Mouse (Mus musculus): Measurements from ENCODE around the gene Dhx37. TPM values are rescaled to one million over a fixed set of nuclear protein-coding genes. Genes with fewer than 3 reads are reported as not detected.

Gene Dhx37
- polyA plus RNA-seq, 1 experiment from 2014 or later: 13.3 TPM

DNA sequence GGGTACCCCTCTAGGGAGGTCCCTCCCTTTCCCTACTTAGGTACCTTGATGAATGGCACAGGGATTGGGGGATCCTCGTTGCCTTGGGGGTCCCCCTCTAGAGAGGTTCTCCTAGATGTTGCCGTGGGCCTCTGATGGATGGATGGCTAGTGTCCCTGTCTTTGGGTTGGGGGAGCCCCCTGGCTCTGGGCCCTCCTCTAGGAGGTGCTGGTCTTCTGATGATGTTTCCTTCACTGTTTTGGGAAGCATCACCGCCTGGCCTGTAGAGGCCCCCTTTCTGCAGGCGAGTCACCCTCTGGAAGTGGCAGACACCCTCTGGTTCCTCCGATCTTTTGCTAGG is 42.3 kb upstream of the Dhx37 start:
- no peaks in the 10 kb centered on the region for H3K9me3 ChIP-seq (ENCODE audit: low read depth, low read length)
- WGBS: 8% methylated on average over 5 of the region's 5 CpGs
- TF ChIP-seq CTCF (IDR thresholded peaks at IDR 0.05; ENCODE audit: low read depth): 0 out of 2 replicates have a peak, but pooled peaks have one; percentile 15
- no peaks in the 10 kb centered on the region for H3K27me3 ChIP-seq (ENCODE audit: insufficient read depth, low read length)
- no peak for ATAC-seq (ENCODE audit: insufficient read depth)
- H3K4me3 ChIP-seq (ENCODE audit: low read depth, low read length): peak overlapping the region; percentile 80
- 0 out of 2 replicates have a peak, but pooled peaks cover 11% of the 10 kb centered on the region for H3K4me1 ChIP-seq (ENCODE audit: insufficient read depth)
- peak; percentile 31 for DNase-seq
- H3K36me3 ChIP-seq (ENCODE audit: insufficient read depth): no peaks in the 10 kb centered on the region
- H3K9ac ChIP-seq: peak overlapping the region; percentile 72
- H3K4me2 ChIP-seq: peak overlapping the region; percentile 94
- peak overlapping the region; percentile 72; the same call in 1 of the 2 replicates for H3K27ac ChIP-seq (ENCODE audit: low read depth)

DNA sequence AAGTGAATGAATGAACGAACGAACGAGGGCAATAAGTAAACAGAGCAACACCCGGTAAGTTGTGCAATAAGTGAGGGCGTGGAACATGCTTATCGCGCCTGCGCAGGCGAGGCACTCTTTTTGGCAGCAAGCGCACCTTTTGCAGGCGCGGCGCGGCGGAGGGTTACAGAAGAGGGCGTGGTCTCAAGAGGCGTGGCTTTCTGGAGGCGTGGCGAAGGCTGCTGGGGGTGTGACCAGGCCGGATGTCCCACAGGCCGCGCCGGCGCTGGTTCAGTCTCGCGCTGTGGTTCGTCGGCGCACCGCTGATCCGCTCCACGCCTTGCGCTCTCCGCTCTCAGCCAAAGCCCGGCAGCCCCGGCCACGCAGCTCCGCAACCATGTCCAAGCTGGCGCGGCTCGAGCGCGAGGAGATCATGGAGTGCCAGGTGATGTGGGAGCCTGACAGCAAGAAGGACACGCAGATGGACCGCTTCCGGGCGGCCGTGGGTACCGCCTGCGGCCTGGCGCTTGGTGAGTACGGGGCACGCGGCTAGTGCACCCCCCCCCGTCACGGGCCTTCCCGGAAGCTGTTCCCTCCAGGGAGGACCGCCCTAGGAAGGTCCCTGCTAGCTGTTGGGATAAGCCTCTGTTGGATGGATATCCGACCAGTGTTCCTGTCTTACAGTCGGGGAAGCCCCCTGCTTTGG is 41.8 kb upstream of the Dhx37 start, which contains the start of gene Aacs:
Gene Aacs (plus strand): TSS at position 214 of the 685 bp plus-strand sequence.
- TF ChIP-seq CTCF (IDR thresholded peaks at IDR 0.05; ENCODE audit: low read depth): no peak
- Histone ChIP-seq H3K4me1 (ENCODE audit: insufficient read depth) (0 out of 2 replicates have a peak, but pooled peaks cover 11% of the 10 kb centered on the region), H3K27me3 (ENCODE audit: insufficient read depth, low read length) (no peaks in the 10 kb centered on the region), H3K4me3 (ENCODE audit: low read depth, low read length) (peak within 1 kb of the TSS; percentile 80), H3K4me2 (peak within 1 kb of the TSS; percentile 94), H3K9me3 (ENCODE audit: low read depth, low read length) (no peaks in the 10 kb centered on the region), H3K36me3 (ENCODE audit: insufficient read depth) (no peaks in the 10 kb centered on the region), H3K9ac (peak within 1 kb of the TSS; percentile 72), H3K27ac (ENCODE audit: low read depth) (peak within 1 kb of the TSS; percentile 72; the same call in 1 of the 2 replicates)
- ATAC-seq (ENCODE audit: insufficient read depth): peak; percentile 96
- DNase-seq: peak; percentile 98
- under 1% methylated on average over 60 of the region's 60 CpGs for WGBS

DNA sequence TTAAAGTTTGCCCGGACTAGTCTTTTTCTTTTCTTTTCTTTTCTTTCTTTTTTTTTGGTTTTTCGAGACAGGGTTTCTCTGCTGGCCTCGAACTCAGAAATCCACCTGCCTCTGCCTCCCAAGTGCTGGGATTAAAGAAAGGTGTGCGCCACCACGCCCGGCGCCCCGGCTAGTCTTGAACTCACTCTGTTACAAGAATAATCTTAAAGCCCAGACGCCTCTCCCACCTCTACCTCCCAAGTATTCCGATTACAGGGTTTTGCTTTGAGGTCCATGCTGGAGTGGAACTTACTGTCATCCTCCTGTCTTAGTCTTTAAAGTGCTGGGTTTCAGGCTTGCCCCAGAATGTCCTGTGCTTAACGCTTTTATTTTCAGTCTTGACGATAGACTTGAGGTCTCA is 41.1 kb upstream of the Dhx37 start:
- 58% methylated on average over 12 of the region's 12 CpGs for WGBS
- Histone ChIP-seq H3K9me3 (ENCODE audit: low read depth, low read length) (no peaks in the 10 kb centered on the region), H3K4me3 (ENCODE audit: low read depth, low read length) (peak overlapping the region; percentile 80), H3K4me1 (ENCODE audit: insufficient read depth) (0 out of 2 replicates have a peak, but pooled peaks cover 11% of the 10 kb centered on the region), H3K27me3 (ENCODE audit: insufficient read depth, low read length) (no peaks in the 10 kb centered on the region), H3K4me2 (peak overlapping the region; percentile 94), H3K27ac (ENCODE audit: low read depth) (0 out of 2 replicates have a peak overlapping the region, but pooled peaks have one; percentile 26), H3K9ac (peak overlapping the region; percentile 27; the same call in 1 of the 2 replicates), H3K36me3 (ENCODE audit: insufficient read depth) (no peaks in the 10 kb centered on the region)
- DNase-seq (no peak), ATAC-seq (ENCODE audit: insufficient read depth) (no peak)
- no peak for TF ChIP-seq CTCF (IDR thresholded peaks at IDR 0.05; ENCODE audit: low read depth)

DNA sequence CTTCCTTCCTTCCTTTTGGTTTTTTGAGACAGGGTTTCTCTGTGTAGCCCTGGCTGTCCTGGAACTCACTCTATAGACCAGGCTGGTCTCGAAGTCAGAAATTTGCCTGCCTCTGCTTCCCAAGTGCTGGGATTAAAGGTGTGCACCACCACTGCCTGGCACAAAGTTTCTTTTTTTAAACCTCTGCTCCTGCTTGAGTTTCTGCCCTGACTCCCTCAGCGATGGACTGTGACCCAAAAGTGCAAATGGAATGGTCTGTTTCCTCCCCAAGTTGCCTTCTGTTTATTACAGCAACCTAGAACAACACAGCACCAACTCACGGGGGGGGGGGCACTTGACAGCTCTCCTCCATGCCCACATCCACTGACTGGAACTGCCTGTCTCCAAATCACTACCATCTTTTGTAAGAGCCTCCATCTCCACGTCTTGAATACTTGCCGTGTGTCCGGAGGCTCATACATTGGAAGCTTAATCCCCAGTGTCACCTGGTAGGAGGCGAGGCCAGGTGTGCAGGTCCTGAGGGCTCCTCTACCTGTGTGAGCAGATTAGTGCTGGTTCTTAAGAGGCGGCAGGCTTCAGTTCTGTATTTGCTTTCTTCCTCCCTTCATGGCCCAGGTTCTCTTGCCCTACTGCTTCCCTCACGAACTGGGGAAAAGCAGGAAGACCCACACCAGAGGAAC is 39.0 kb upstream of the Dhx37 start:
- Histone ChIP-seq H3K27me3 (ENCODE audit: insufficient read depth, low read length) (no peaks in the 10 kb centered on the region), H3K36me3 (ENCODE audit: insufficient read depth) (no peaks in the 10 kb centered on the region), H3K4me2 (no peak overlapping the region), H3K9me3 (ENCODE audit: low read depth, low read length) (no peaks in the 10 kb centered on the region), H3K4me3 (ENCODE audit: low read depth, low read length) (no peak overlapping the region), H3K27ac (ENCODE audit: low read depth) (no peak overlapping the region), H3K4me1 (ENCODE audit: insufficient read depth) (0 out of 2 replicates have a peak, but pooled peaks cover 11% of the 10 kb centered on the region), H3K9ac (no peak overlapping the region)
- ATAC-seq (ENCODE audit: insufficient read depth): no peak
- WGBS: 68% methylated on average over 9 of the region's 9 CpGs
- no peak for DNase-seq
- TF ChIP-seq CTCF (IDR thresholded peaks at IDR 0.05; ENCODE audit: low read depth): no peak

DNA sequence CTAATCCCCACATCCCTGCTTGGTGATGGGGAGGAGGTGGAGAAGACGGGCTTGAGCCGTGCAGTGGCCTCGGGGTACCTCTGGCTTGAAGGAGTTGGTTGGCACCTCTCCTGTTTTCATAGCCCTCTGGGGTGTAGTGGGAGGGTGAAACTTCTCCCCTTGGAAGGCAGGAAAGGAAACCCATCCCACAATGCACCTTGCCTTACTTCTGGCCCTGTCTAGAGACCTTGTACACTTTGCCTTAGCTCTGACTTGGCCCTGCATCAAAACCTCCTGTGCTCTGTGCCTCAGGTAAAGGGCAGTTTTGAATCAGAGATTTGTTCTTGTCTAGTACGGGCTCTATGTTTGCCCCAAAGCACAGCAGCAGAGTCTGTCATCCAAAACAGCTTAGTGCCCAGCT is 36.8 kb upstream of the Dhx37 start:
- WGBS: 80% methylated on average over 4 of the region's 4 CpGs
- H3K4me1 ChIP-seq (ENCODE audit: insufficient read depth): no peaks in the 10 kb centered on the region
- H3K36me3 ChIP-seq (ENCODE audit: insufficient read depth): no peaks in the 10 kb centered on the region
- H3K27me3 ChIP-seq (ENCODE audit: insufficient read depth, low read length): no peaks in the 10 kb centered on the region
- H3K4me3 ChIP-seq (ENCODE audit: low read depth, low read length): no peak overlapping the region
- no peak overlapping the region for H3K4me2 ChIP-seq
- DNase-seq: no peak
- ATAC-seq (ENCODE audit: insufficient read depth): no peak
- H3K27ac ChIP-seq (ENCODE audit: low read depth): no peak overlapping the region
- TF ChIP-seq CTCF (IDR thresholded peaks at IDR 0.05; ENCODE audit: low read depth): no peak
- H3K9me3 ChIP-seq (ENCODE audit: low read depth, low read length): no peaks in the 10 kb centered on the region
- H3K9ac ChIP-seq: no peak overlapping the region

DNA sequence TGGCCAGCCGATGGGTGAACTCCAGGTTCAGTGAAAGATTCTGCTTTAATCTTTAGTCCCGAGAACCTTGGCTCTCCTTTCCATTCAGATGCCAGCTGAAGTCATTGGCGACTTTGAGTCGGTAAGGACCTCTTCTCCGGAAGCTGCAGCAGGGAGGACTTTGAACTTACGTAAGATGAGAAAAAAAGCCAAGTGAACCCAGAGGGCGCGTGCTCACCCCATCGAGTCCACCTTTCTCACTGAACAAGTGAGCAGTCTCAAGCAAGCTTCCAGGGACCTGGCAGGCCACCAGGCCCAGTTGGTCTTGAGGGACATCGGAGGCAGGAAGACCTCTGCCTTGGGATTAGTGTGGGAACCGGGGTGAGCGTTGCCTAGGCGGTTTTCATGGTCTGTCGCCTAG is 33.3 kb upstream of the Dhx37 start:
- TF ChIP-seq CTCF (IDR thresholded peaks at IDR 0.05; ENCODE audit: low read depth): no peak
- Histone ChIP-seq H3K36me3 (ENCODE audit: insufficient read depth) (no peaks in the 10 kb centered on the region), H3K4me3 (ENCODE audit: low read depth, low read length) (no peak overlapping the region), H3K27ac (ENCODE audit: low read depth) (no peak overlapping the region), H3K9me3 (ENCODE audit: low read depth, low read length) (no peaks in the 10 kb centered on the region), H3K9ac (no peak overlapping the region), H3K4me2 (no peak overlapping the region), H3K4me1 (ENCODE audit: insufficient read depth) (0 out of 2 replicates have a peak, but pooled peaks cover 3% of the 10 kb centered on the region), H3K27me3 (ENCODE audit: insufficient read depth, low read length) (no peaks in the 10 kb centered on the region)
- WGBS: 80% methylated on average over 14 of the region's 14 CpGs
- no peak for DNase-seq
- ATAC-seq (ENCODE audit: insufficient read depth): no peak

DNA sequence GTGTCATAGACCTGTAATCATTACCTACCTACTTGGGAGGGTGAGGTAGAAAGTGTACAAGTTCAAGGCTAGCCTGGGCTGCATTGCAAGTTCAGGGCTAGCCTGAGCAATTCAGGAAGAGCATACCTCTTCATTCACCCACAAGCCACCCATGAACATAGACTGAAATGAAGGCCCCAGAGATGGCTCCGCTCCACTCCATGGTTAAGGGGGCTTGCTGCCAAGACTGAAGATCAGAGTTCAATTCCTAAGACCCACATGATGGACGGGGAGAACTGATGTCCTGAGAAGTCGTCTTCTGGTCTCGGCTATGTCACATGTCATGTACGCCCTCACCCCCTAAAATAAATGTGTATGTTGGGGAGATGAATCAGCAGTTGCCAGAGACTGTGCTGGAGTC is 32.6 kb upstream of the Dhx37 start:
- no peaks in the 10 kb centered on the region for H3K9me3 ChIP-seq (ENCODE audit: low read depth, low read length)
- H3K9ac ChIP-seq: no peak overlapping the region; the same call in 1 of the 2 replicates
- DNase-seq: no peak
- H3K27me3 ChIP-seq (ENCODE audit: insufficient read depth, low read length): no peaks in the 10 kb centered on the region
- H3K4me3 ChIP-seq (ENCODE audit: low read depth, low read length): no peak overlapping the region; the same call in 1 of the 2 replicates
- 78% methylated on average over 5 of the region's 5 CpGs for WGBS
- no peaks in the 10 kb centered on the region for H3K36me3 ChIP-seq (ENCODE audit: insufficient read depth)
- H3K27ac ChIP-seq (ENCODE audit: low read depth): no peak overlapping the region
- peak overlapping the region; percentile 65 for H3K4me2 ChIP-seq
- no peak for ATAC-seq (ENCODE audit: insufficient read depth)
- H3K4me1 ChIP-seq (ENCODE audit: insufficient read depth): 0 out of 2 replicates have a peak, but pooled peaks cover 3% of the 10 kb centered on the region
- no peak for TF ChIP-seq CTCF (IDR thresholded peaks at IDR 0.05; ENCODE audit: low read depth)

Data from lung, embryonic 14.5 days (tissue).